Mouse (Mus musculus) hindbrain, embryonic 13.5 days (tissue): ENCODE results near the gene Barhl2. TPM values are rescaled to one million over a fixed set of nuclear protein-coding genes. Genes with fewer than 3 reads are reported as not detected.

ENCODE experiments used
- ATAC-seq: fragments of 200-750 bp; cut with Nextera tagmentation; 2 replicates; pipeline ENCODE4 v1.8.0; 2017; ENCODE audit warnings: moderate TSS enrichment; ENCODE audit not compliant: low FRiP score
- H3K27ac ChIP-seq: fragments of 300-500 bp; sonication (generic); 2 replicates; pipeline ENCODE4 v1.5.1; 2015; ENCODE audit warnings: inconsistent platforms, mild to moderate bottlenecking, moderate library complexity
- H3K27me3 ChIP-seq: fragments of 300-500 bp; sonication (generic); 2 replicates; pipeline ENCODE4 v1.6.1; 2015; ENCODE audit warnings: mild to moderate bottlenecking, inconsistent platforms
- H3K36me3 ChIP-seq: fragments of 300-500 bp; sonication (generic); 2 replicates; pipeline ENCODE4 v1.6.1; 2015; ENCODE audit warnings: mild to moderate bottlenecking, inconsistent platforms
- H3K4me1 ChIP-seq: fragments of 300-500 bp; sonication (generic); replicated peaks from 2 replicates; pipeline ENCODE4 v1.6.1; 2015; ENCODE audit warnings: inconsistent platforms
- H3K4me2 ChIP-seq: fragments of 300-500 bp; sonication (generic); 2 replicates; pipeline ENCODE4 v1.6.1; 2015; ENCODE audit warnings: inconsistent platforms, mild to moderate bottlenecking, moderate library complexity
- H3K4me3 ChIP-seq: fragments of 300-500 bp; sonication (generic); 2 replicates; pipeline ENCODE4 v1.5.1; 2015; ENCODE audit warnings: mild to moderate bottlenecking, inconsistent platforms
- H3K9ac ChIP-seq: fragments of 300-500 bp; sonication (generic); 2 replicates; pipeline ENCODE4 v1.6.1; 2015; ENCODE audit warnings: mild to moderate bottlenecking, inconsistent platforms
- H3K9me3 ChIP-seq: fragments of 300-500 bp; sonication (generic); 2 replicates; pipeline ENCODE4 v1.6.1; 2016; ENCODE audit warnings: inconsistent platforms
- WGBS: fragments of 180-500 bp; shearing (Covaris S2); methylation state at CpG from one replicate; pipeline ENCODE4 v1.1.7; 2015; 5-methylcytosine and 5-hydroxymethylcytosine counted together
- polyA plus RNA-seq: library from polyadenylated mRNA; unstranded; fragments of >200 nt; fragmentation: Nextera tagmentation; extraction: Ambion mirVana; gene quantifications from 2 replicates; pipeline ENCODE4 v1.2.1, GENCODE M21; 2015

Barhl2 gene
- polyA plus RNA-seq, 1 experiment from 2014 or later: 1.9 TPM

- no peak overlapping the region for H3K4me3 ChIP-seq
- H3K9me3 ChIP-seq: no peaks in the 10 kb centered on the region
- no peaks in the 10 kb centered on the region for H3K36me3 ChIP-seq
- no peak overlapping the region for H3K9ac ChIP-seq
- no peaks in the 10 kb centered on the region for H3K4me1 ChIP-seq
- 74% methylated on average over 7 of the region's 7 CpGs for WGBS
- H3K27me3 ChIP-seq: no peaks in the 10 kb centered on the region
- H3K4me2 ChIP-seq: no peak overlapping the region
- no peak overlapping the region for H3K27ac ChIP-seq
- no peak for ATAC-seq
Measured at GRCm38 (mm10) chr5:106426069-106426468, 31.9 kb downstream of the Barhl2 start.

DNA sequence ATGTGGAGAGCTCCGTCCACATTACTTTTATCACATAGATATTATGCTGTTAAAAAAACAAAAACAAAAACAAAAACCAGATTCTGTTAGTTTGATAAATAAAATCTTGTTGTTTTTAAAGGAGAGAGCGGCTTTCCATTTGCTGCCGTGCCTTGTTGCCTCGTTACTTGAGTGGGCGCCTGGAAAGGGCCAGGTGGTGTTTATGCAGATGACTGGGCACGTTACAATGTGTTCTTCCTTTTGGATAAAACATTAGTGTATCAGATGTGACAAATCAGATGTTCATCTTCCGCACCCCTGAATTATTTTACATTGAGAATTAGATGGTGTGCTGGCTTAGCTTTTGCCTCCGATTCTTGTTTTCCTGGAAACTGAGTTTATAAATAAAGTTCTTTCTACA, 37.1 kb downstream of the Barhl2 start:
- Histone ChIP-seq H3K4me2 (no peak overlapping the region), H3K4me1 (no peaks in the 10 kb centered on the region), H3K36me3 (no peaks in the 10 kb centered on the region), H3K27ac (no peak overlapping the region), H3K9ac (no peak overlapping the region), H3K9me3 (no peaks in the 10 kb centered on the region), H3K4me3 (no peak overlapping the region), H3K27me3 (no peaks in the 10 kb centered on the region)
- ATAC-seq: no peak
- WGBS: 62% methylated on average over 8 of the region's 8 CpGs

GRCm38 (mm10) chr5:106420370-106420769, 37.6 kb downstream of the Barhl2 start:
- Histone ChIP-seq H3K4me3 (no peak overlapping the region), H3K4me2 (no peak overlapping the region), H3K4me1 (no peaks in the 10 kb centered on the region), H3K9ac (no peak overlapping the region), H3K27ac (no peak overlapping the region), H3K36me3 (no peaks in the 10 kb centered on the region), H3K9me3 (no peaks in the 10 kb centered on the region), H3K27me3 (no peaks in the 10 kb centered on the region)
- 65% methylated on average over 11 of the region's 11 CpGs for WGBS
- no peak for ATAC-seq

- no peak overlapping the region for H3K27ac ChIP-seq
- no peaks in the 10 kb centered on the region for H3K9me3 ChIP-seq
- H3K4me1 ChIP-seq: no peaks in the 10 kb centered on the region
- no peaks in the 10 kb centered on the region for H3K36me3 ChIP-seq
- ATAC-seq: no peak
- H3K4me2 ChIP-seq: no peak overlapping the region
- 37% methylated on average over 7 of the region's 7 CpGs for WGBS
- H3K4me3 ChIP-seq: no peak overlapping the region
- no peak overlapping the region for H3K9ac ChIP-seq
- no peaks in the 10 kb centered on the region for H3K27me3 ChIP-seq
Measured at GRCm38 (mm10) chr5:106417210-106417609, 40.8 kb downstream of the Barhl2 start.

DNA sequence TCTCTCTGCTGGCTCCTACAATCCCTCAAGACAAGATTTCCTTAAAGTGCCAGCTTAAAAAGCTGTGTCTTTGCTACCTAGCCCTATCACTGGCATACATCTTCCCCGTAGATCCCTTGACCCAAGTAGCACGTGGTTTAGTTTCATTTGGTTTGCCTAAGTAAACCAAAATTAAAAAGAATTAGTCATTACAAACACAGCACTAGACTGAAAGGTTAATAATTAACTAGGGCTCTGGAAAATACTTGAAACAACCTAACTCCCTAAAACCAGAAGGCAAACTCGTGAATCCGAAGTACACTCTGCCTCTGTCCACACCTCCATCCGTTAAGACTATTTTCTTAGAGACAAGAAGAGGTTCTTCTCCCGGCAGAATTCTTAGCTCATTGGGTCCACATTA, 41.4 kb downstream of the Barhl2 start:
- no peaks in the 10 kb centered on the region for H3K9me3 ChIP-seq
- no peaks in the 10 kb centered on the region for H3K4me1 ChIP-seq
- no peak overlapping the region for H3K9ac ChIP-seq
- no peak overlapping the region for H3K4me3 ChIP-seq
- no peaks in the 10 kb centered on the region for H3K27me3 ChIP-seq
- ATAC-seq: no peak
- H3K27ac ChIP-seq: no peak overlapping the region
- 68% methylated on average over 6 of the region's 6 CpGs for WGBS
- H3K36me3 ChIP-seq: no peaks in the 10 kb centered on the region
- no peak overlapping the region for H3K4me2 ChIP-seq

GRCm38 (mm10) chr5:106415734-106416133, 42.2 kb downstream of the Barhl2 start:
- no peaks in the 10 kb centered on the region for H3K9me3 ChIP-seq
- H3K27me3 ChIP-seq: no peaks in the 10 kb centered on the region
- H3K4me1 ChIP-seq: no peaks in the 10 kb centered on the region
- no peaks in the 10 kb centered on the region for H3K36me3 ChIP-seq
- 79% methylated on average over 6 of the region's 6 CpGs for WGBS
- H3K4me3 ChIP-seq: no peak overlapping the region
- no peak overlapping the region for H3K27ac ChIP-seq
- no peak overlapping the region for H3K4me2 ChIP-seq
- no peak for ATAC-seq
- no peak overlapping the region for H3K9ac ChIP-seq

GRCm38 (mm10) chr5:106402761-106403160, 55.2 kb downstream of the Barhl2 start:
- Histone ChIP-seq H3K9ac (no peak overlapping the region), H3K4me2 (no peak overlapping the region), H3K27ac (no peak overlapping the region), H3K27me3 (no peaks in the 10 kb centered on the region), H3K4me3 (no peak overlapping the region), H3K9me3 (no peaks in the 10 kb centered on the region), H3K4me1 (no peaks in the 10 kb centered on the region), H3K36me3 (no peaks in the 10 kb centered on the region)
- 92% methylated on average over 2 of the region's 2 CpGs for WGBS
- no peak for ATAC-seq

Other genes with a start within 250 kb of the Barhl2 start
- not detected in 2 replicates for gene Gm17304, start 150.9 kb upstream of the Barhl2 start, polyA plus RNA-seq
- 75.5 and 82.1 TPM in 2 replicates for gene Zfp644, start 239.1 kb upstream of the Barhl2 start, polyA plus RNA-seq